Mouse (Mus musculus) CH12.LX (cell line): ENCODE data around the gene Zbtb37.

Source experiments
- CTCF ChIP-seq, 2 experiments: IDR thresholded peaks in 1 of 2; conservative IDR thresholded peaks in 1 of 2; 2 replicates each; pipeline ENCODE4 v1.5.1; 2011 to 2012; ENCODE audit warnings: low read depth in 2 of 2, low read length in 2 of 2, improper control_type of control experiment in 1 of 2, inconsistent platforms in 1 of 2, mild to moderate bottlenecking in 1 of 2, moderate library complexity in 1 of 2
- EP300 ChIP-seq: IDR thresholded peaks from 2 replicates; pipeline ENCODE4 v1.6.1; 2011; ENCODE audit warnings: low read length, improper control_type of control experiment
- ETS1 ChIP-seq: conservative IDR thresholded peaks from 2 replicates; pipeline ENCODE4 v1.6.1; 2012; ENCODE audit warnings: low read depth, mild to moderate bottlenecking, inconsistent platforms, low read length, improper control_type of control experiment, moderate library complexity
- GABPA ChIP-seq: IDR thresholded peaks from 2 replicates; pipeline ENCODE4 v1.6.1; 2012; ENCODE audit warnings: low read depth, low read length, improper control_type of control experiment, inconsistent platforms; ENCODE audit not compliant: insufficient replicate concordance
- MXI1 ChIP-seq: IDR thresholded peaks from 2 replicates; pipeline ENCODE4 v1.6.1; 2011; ENCODE audit warnings: mild to moderate bottlenecking, low read depth, low read length, improper control_type of control experiment
- PAX5 ChIP-seq: IDR thresholded peaks from 2 replicates; pipeline ENCODE4 v1.6.1; 2012; ENCODE audit warnings: low read length, inconsistent platforms, mixed read lengths
- POLR2A ChIP-seq: IDR thresholded peaks from 2 replicates; pipeline ENCODE4 v1.6.1; 2011; ENCODE audit warnings: low read depth, mild to moderate bottlenecking, improper control_type of control experiment, low read length
- SIN3A ChIP-seq: IDR thresholded peaks from 2 replicates; pipeline ENCODE4 v1.6.1; 2012; ENCODE audit warnings: low read length, improper control_type of control experiment, inconsistent platforms
- SMC3 ChIP-seq: IDR thresholded peaks from 2 replicates; pipeline ENCODE4 v1.6.1; 2011; ENCODE audit warnings: low read depth, low read length, improper control_type of control experiment
- TBP ChIP-seq: conservative IDR thresholded peaks from 2 replicates; pipeline ENCODE4 v1.6.1; 2011; ENCODE audit warnings: low read depth, low read length, improper control_type of control experiment
- USF1 ChIP-seq: IDR thresholded peaks from 2 replicates; pipeline ENCODE4 v1.6.1; 2014; ENCODE audit warnings: low read depth, mild to moderate bottlenecking, inconsistent platforms, low read length, improper control_type of control experiment
- ZNF384 ChIP-seq: IDR thresholded peaks from 2 replicates; pipeline ENCODE4 v1.6.1; 2012; ENCODE audit warnings: low read depth, low read length, improper control_type of control experiment, inconsistent platforms

DNA sequence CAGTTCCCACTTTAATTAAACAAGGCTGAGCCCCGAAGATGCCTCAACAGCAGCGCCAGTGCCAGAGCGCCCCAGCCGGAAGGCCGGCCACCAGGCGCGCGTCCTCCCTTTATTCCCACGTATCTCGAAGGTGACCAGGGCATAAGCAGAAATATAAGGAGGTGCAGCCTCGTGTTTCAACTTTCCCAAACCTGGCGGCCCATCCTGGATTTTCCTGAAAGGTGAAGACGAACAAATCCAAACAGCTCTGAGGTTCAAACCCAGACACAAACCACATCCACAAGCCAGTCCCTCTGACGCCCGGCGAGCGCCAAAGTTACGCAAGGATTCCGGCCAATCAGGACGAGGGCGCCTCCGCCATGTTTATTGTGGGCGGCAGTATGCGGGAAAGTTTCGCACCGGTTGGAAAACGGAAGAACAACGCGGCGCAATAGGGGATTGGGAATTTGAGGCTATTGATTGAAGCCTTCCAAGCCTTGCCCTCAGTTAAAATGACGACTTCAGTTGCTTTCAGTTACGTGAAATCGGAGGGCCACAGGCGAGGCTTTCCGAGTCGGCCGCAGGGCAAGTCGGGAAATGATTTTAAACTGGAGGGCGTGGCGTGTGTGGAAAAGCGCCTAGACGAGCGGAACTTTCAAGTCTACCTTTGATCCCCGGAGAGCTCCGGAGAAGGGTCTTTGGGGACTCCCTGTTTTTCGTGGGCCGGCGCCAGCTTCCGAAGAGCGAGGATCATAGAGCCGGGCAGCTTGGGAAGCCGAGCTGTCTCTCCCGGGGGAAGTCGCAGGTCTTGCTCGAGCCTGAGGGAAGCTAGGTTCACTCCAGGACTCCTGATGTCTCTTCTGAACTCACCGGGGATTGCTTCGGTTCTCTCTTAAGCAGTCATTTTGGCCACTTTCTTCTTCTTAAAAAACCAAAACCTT lies 36.0 kb upstream of the Zbtb37 start, which contains the start of the genes Dars2 and Cenpl:
- TF ChIP-seq ZNF384 = no peak
- no peak for TF ChIP-seq USF1
- TF ChIP-seq CTCF (conservative IDR thresholded peaks at IDR 0.05 in 1 of 2, IDR thresholded peaks at IDR 0.05 in 1 of 2; ENCODE audit: low read depth in 2 of 2, low read length in 2 of 2) = no peak; a peak in 1 of 4 replicates
- peak; percentile 50; the same call in 1 of the 2 replicates for TF ChIP-seq TBP
- TF ChIP-seq ETS1 = 0 out of 2 replicates have a peak, but pooled peaks have one; percentile 17
- TF ChIP-seq PAX5 = no peak
- peak; percentile 50; the same call in 1 of the 2 replicates for TF ChIP-seq GABPA
- peak; percentile 79 for TF ChIP-seq POLR2A
- TF ChIP-seq EP300 = no peak
- no peak for TF ChIP-seq SMC3
- peak; percentile 96 for TF ChIP-seq SIN3A
- peak; percentile 88 for TF ChIP-seq MXI1
